In genomic region chr5:135812991-135813390, GRCm38 (mm10) we compare ENCODE assay signal across 12 mouse cellular contexts. TPM values are rescaled to one million over a fixed set of nuclear protein-coding genes. Genes with fewer than 3 reads are reported as not detected.
A peak's percentile ranks its signal among the peaks of the same experiment; 100 is the strongest.
DNase-seq lines count a peak whose midpoint lies in the region; ATAC-seq and TF ChIP-seq lines count a peak whose summit lies in the region.
"Had no signal": no experiment of that assay in that cellular context is flagged by ENCODE, and none has a peak within 500 bp of the region (broad histone marks: within the 10 kb centered on the region; RNA-seq: fewer than 3 reads in every experiment).

No protein-coding gene starts in this region.

- peak; percentile 52; the same call in 1 of the 2 replicates for ATAC-seq in cerebellum, adult (ENCODE audit: insufficient number of reproducible peaks, low FRiP score, low TSS enrichment)
- ATAC-seq in frontal cortex, adult (ENCODE audit: low TSS enrichment) = peak; percentile 76
- ATAC-seq in midbrain, embryonic 16.5 days = no peak
- no peak for ATAC-seq in midbrain, embryonic 15.5 days (replicated peaks)

- H3K9ac ChIP-seq in midbrain, embryonic 16.5 days (ENCODE audit: low read depth, low read length) = no peak overlapping the region
- no peak overlapping the region for H3K9ac ChIP-seq in midbrain, embryonic 15.5 days
- H3K9ac ChIP-seq: liver, embryonic 13.5 days; midbrain, embryonic 12.5 days had no signal

- no peaks in the 10 kb centered on the region for H3K27me3 ChIP-seq in midbrain, embryonic 16.5 days (ENCODE audit: control insufficient read depth, insufficient read depth, low read depth, low read length)
- no peaks in the 10 kb centered on the region for H3K27me3 ChIP-seq in midbrain, embryonic 15.5 days (replicated peaks)
- H3K27me3 ChIP-seq: liver, embryonic 13.5 days had no signal

- intact Hi-C loops in gastrocnemius, adult 2 months (cut with DNase I) = no loop called here
- intact Hi-C loops in gastrocnemius, postnatal 14 days (cut with DNase I; ENCODE audit: low total_unique reads) = no loop called here
- intact Hi-C loops in left cerebral cortex, postnatal 36 days (cut with DNase I) = no loop called here

- WGBS in midbrain, embryonic 16.5 days = 61% methylated on average over 5 of the region's 5 CpGs
- WGBS in midbrain, embryonic 15.5 days = 59% methylated on average over 5 of the region's 5 CpGs

- no peak for TF ChIP-seq CTCF in gastrocnemius, adult 2 months (IDR thresholded peaks at IDR 0.05)

- no peak overlapping the region for H3K4me2 ChIP-seq in midbrain, embryonic 16.5 days (ENCODE audit: low read length)
- no peak overlapping the region for H3K4me2 ChIP-seq in midbrain, embryonic 15.5 days
- H3K4me2 ChIP-seq: liver, embryonic 13.5 days; midbrain, embryonic 12.5 days had no signal

- no peaks in the 10 kb centered on the region for H3K36me3 ChIP-seq in midbrain, embryonic 16.5 days (ENCODE audit: control insufficient read depth, insufficient read depth, low read length)
- no peaks in the 10 kb centered on the region for H3K36me3 ChIP-seq in midbrain, embryonic 15.5 days (replicated peaks)
- H3K36me3 ChIP-seq: liver, embryonic 13.5 days; midbrain, embryonic 12.5 days had no signal

- DNase-seq in gastrocnemius, adult 2 months = peak; percentile 34
- DNase-seq in gastrocnemius, postnatal 14 days = no peak
- DNase-seq in left cerebral cortex, postnatal 36 days (ENCODE audit: low spot score in 2 of 2) = peak; percentile 70 to 73
- no peak for DNase-seq in heart, adult 11 months
- DNase-seq: kidney, postnatal 36 days; liver, embryonic 13.5 days had no signal

- no peaks in the 10 kb centered on the region for H3K9me3 ChIP-seq in midbrain, embryonic 16.5 days (replicated peaks; ENCODE audit: control insufficient read depth, low read length, poor library complexity, severe bottlenecking)
- no peaks in the 10 kb centered on the region for H3K9me3 ChIP-seq in midbrain, embryonic 15.5 days
- H3K9me3 ChIP-seq: liver, embryonic 13.5 days; midbrain, embryonic 12.5 days had no signal

- no peak overlapping the region for H3K4me3 ChIP-seq in gastrocnemius, adult 2 months
- H3K4me3 ChIP-seq in midbrain, embryonic 16.5 days (ENCODE audit: low read depth, low read length) = no peak overlapping the region
- H3K4me3 ChIP-seq in midbrain, embryonic 15.5 days = no peak overlapping the region
- H3K4me3 ChIP-seq: liver, embryonic 13.5 days; midbrain, embryonic 12.5 days had no signal

- no peak overlapping the region for H3K27ac ChIP-seq in gastrocnemius, adult 2 months
- H3K27ac ChIP-seq in midbrain, embryonic 16.5 days (ENCODE audit: low read length) = no peak overlapping the region
- H3K27ac ChIP-seq in midbrain, embryonic 15.5 days = no peak overlapping the region; the same call in 1 of the 2 replicates
- H3K27ac ChIP-seq: liver, embryonic 13.5 days; midbrain, embryonic 12.5 days had no signal

- H3K4me1 ChIP-seq in midbrain, embryonic 16.5 days (ENCODE audit: control insufficient read depth, insufficient read depth, low read length) = peaks cover 25% of the 10 kb centered on the region
- peaks cover 26% of the 10 kb centered on the region for H3K4me1 ChIP-seq in midbrain, embryonic 15.5 days
- H3K4me1 ChIP-seq: liver, embryonic 13.5 days; midbrain, embryonic 12.5 days had no signal

RNA-seq across cellular contexts. Expression of gene Srrm3, which starts 6.3 kb away (rescaled TPM):
- not detected for total RNA-seq in gastrocnemius, adult 2 months (2021)
- not detected for total RNA-seq in gastrocnemius, postnatal 14 days (2021)
- total RNA-seq in left cerebral cortex, postnatal 36 days (2021) = 100 to 1,000 TPM in 1 of 2 experiments, 10 to 100 TPM in 1; 65.0 to 119 TPM
- 76.2 and 89.7 TPM in 2 replicates for polyA plus RNA-seq in midbrain, embryonic 16.5 days (2015; fragmentation: Nextera tagmentation; extraction: Ambion mirVana)
- 98.9 and 111 TPM in 2 replicates for polyA plus RNA-seq in midbrain, embryonic 15.5 days (2015; fragmentation: Nextera tagmentation; extraction: Ambion mirVana)
- polyA plus RNA-seq: heart, postnatal 0 days; liver, embryonic 13.5 days had no signal

RNA-seq across cellular contexts. Expression of gene Mdh2, which starts 34.7 kb away (rescaled TPM):
- total RNA-seq in gastrocnemius, adult 2 months (2021) = 1,000 to 10,000 TPM in 1 of 2 experiments, 100 to 1,000 TPM in 1; 910 to 1,211 TPM
- total RNA-seq in gastrocnemius, postnatal 14 days (2021) = 1,000 to 10,000 TPM; 1,031 to 1,199 TPM
- total RNA-seq in left cerebral cortex, postnatal 36 days (2021) = 100 to 1,000 TPM; 374 to 435 TPM
- polyA plus RNA-seq in midbrain, embryonic 16.5 days (2015; fragmentation: Nextera tagmentation; extraction: Ambion mirVana) = 565 and 600 TPM in 2 replicates
- 581 and 587 TPM in 2 replicates for polyA plus RNA-seq in midbrain, embryonic 15.5 days (2015; fragmentation: Nextera tagmentation; extraction: Ambion mirVana)

RNA-seq across cellular contexts. Expression of gene Styxl1, which starts 34.8 kb away (rescaled TPM):
- total RNA-seq in gastrocnemius, adult 2 months (2021) = not detected
- total RNA-seq in gastrocnemius, postnatal 14 days (2021) = not detected
- total RNA-seq in left cerebral cortex, postnatal 36 days (2021) = not detected
- 0.24 and 0.46 TPM in 2 replicates for polyA plus RNA-seq in midbrain, embryonic 16.5 days (2015; fragmentation: Nextera tagmentation; extraction: Ambion mirVana)
- 0.50 TPM in 1 of 2 replicates, not detected in the other for polyA plus RNA-seq in midbrain, embryonic 15.5 days (2015; fragmentation: Nextera tagmentation; extraction: Ambion mirVana)
- polyA plus RNA-seq: liver, embryonic 13.5 days had no signal

Comparison
In these comparisons a context has a peak if more than half of its experiments do, and no peak if none do; other contexts are left out.
1. DNase-seq: peak in gastrocnemius, adult 2 months (single experiment) and left cerebral cortex, postnatal 36 days (2 of 2); none in gastrocnemius, postnatal 14 days (single experiment) and heart, adult 11 months (single experiment).
2. ATAC-seq: peak in cerebellum, adult (single experiment) and frontal cortex, adult (single experiment); none in midbrain, embryonic 16.5 days (single experiment) and midbrain, embryonic 15.5 days (single experiment).
3. RNA of gene Srrm3, which starts 6.3 kb away (total RNA-seq): 65.0 to 119 TPM in left cerebral cortex, postnatal 36 days; not detected in gastrocnemius, postnatal 14 days and not detected in gastrocnemius, adult 2 months; every median in the first group is over 10 times any median in the second.